Mouse (Mus musculus): ENCODE data around the gene Aaas. TPM values are rescaled to one million over a fixed set of nuclear protein-coding genes. Genes with fewer than 3 reads are reported as not detected.
A peak's percentile ranks its signal among the peaks of the same experiment; 100 is the strongest.

Gene Aaas
- total and polyA plus RNA-seq, 2 experiments from 2014 or later, result 27.9 to 31.6 TPM

DNA sequence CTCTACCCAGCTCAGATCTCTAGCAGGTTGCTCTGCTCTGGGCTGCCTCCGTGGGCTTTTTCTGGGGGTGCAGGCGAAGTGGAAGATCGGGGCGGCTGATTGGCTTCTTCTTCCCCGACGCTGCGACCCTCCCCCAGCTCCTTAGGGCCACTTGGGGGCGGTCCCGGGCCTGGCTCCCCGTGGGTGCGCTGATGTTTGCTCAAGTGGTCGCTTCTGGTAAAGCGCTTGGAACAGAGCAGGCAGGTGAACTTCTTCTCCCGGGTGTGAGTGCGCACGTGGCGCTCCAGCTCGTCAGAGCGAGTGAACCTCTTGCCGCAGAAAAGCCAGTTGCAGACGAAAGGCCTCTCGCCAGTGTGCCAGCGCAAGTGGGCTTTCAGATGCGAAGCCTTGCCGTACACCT is 7.6 kb upstream of the Aaas start:
- Histone ChIP-seq H3K9ac (no peak overlapping the region), H3K4me3 (ENCODE audit: low read depth, low read length) (no peak overlapping the region), H3K9me3 (ENCODE audit: low read length) (no peaks in the 10 kb centered on the region), H3K36me3 (ENCODE audit: insufficient read depth) (no peaks in the 10 kb centered on the region), H3K4me1 (ENCODE audit: insufficient read depth) (no peaks in the 10 kb centered on the region), H3K27ac (ENCODE audit: low read depth, low read length) (no peak overlapping the region), H3K27me3 (ENCODE audit: insufficient read depth, low read length) (peaks cover 29% of the 10 kb centered on the region), H3K4me2 (ENCODE audit: low read depth) (peak overlapping the region; percentile 23; the same call in 1 of the 2 replicates)
- TF ChIP-seq CTCF (IDR thresholded peaks at IDR 0.05; ENCODE audit: low read depth), result peak; percentile 33; the same call in 1 of the 2 replicates
- DNase-seq, result no peak
- ATAC-seq, result peak; percentile 15; the same call in 1 of the 2 replicates
- 2% methylated on average over 25 of the region's 25 CpGs for WGBS

DNA sequence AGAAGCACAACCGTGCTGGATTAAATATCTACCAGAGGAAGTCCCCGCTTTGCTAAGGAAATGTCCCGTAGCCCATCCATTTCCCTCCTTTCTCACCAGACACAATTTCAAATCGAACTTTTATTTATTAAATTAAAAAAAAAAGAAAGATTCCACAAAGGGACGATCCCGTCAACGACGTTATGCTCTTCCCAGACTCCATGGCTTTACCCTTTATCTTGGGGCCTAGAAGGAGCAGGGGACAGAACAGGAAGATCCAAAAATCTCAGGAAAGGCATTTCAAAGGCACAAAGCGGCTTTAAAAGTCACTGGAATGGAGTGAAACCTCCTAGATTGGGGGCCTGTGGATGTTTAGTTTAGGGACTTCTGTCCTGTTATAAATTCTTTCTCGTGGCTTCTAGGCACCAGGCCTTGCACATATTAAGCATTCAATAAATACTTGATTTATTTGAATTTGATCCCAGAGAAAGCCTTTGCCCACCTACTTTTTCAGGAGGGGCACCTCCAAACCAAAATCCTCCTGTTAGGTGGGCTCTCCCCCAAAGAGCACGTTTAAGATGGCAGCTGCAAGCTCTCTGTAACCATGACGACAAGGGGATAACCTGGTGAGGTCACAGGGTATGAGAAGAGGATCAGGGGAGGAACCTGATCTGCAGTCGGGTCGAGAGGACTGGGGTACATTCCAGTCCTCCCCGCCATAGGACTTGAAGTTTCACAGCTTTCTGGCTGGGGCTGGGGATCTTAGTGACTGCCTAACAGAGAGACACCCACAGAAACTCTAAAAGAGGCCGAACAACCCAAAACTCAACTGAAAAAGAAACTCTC is 6.1 kb upstream of the Aaas start:
- Histone ChIP-seq H3K9ac (no peak overlapping the region), H3K27ac (ENCODE audit: low read depth, low read length) (no peak overlapping the region), H3K4me2 (ENCODE audit: low read depth) (0 out of 2 replicates have a peak overlapping the region, but pooled peaks have one; percentile 94), H3K9me3 (ENCODE audit: low read length) (no peaks in the 10 kb centered on the region), H3K27me3 (ENCODE audit: insufficient read depth, low read length) (peaks cover 29% of the 10 kb centered on the region), H3K4me3 (ENCODE audit: low read depth, low read length) (no peak overlapping the region), H3K36me3 (ENCODE audit: insufficient read depth) (no peaks in the 10 kb centered on the region), H3K4me1 (ENCODE audit: insufficient read depth) (no peaks in the 10 kb centered on the region)
- no peak for TF ChIP-seq CTCF (IDR thresholded peaks at IDR 0.05; ENCODE audit: low read depth)
- WGBS, result 43% methylated on average over 16 of the region's 16 CpGs
- no peak for DNase-seq
- no peak for ATAC-seq

DNA sequence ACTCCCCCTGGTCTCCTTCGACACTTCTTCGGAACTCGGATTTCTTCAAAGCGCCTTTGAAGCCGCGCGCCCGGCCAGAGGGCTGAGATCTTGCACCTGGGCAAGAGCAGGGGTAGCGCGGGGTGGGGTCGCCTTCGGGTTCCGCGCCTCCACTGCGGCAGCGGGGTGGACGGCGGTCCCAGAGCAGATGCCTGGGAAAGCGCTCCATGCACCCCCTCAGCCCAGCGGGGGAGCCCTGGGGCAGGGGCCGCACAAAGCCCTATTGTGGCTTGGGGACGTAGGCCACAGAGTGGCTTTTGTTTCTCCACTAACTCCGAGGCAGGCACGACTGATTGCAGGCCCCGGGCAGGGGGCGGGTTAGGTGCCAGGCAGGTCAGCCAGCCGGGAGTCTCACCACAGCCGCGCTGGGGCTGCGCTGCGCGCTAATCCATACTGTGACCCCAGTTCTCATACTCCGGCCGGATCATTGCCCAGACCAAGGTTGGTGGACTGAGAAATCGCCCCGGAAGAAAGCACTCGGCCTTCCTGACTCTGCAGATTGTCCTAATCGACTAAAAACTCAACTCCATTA is 5.4 kb upstream of the Aaas start:
- Histone ChIP-seq H3K9me3 (ENCODE audit: low read length) (no peaks in the 10 kb centered on the region), H3K27ac (ENCODE audit: low read depth, low read length) (peak overlapping the region; percentile 62), H3K4me3 (ENCODE audit: low read depth, low read length) (peak overlapping the region; percentile 50), H3K4me1 (ENCODE audit: insufficient read depth) (peaks cover 3% of the 10 kb centered on the region; the same call in 1 of the 2 replicates), H3K36me3 (ENCODE audit: insufficient read depth) (no peaks in the 10 kb centered on the region), H3K9ac (peak overlapping the region; percentile 66), H3K27me3 (ENCODE audit: insufficient read depth, low read length) (peaks cover 29% of the 10 kb centered on the region), H3K4me2 (ENCODE audit: low read depth) (peak overlapping the region; percentile 94)
- TF ChIP-seq CTCF (IDR thresholded peaks at IDR 0.05; ENCODE audit: low read depth), result peak; percentile 17; the same call in 1 of the 2 replicates
- ATAC-seq (peak; percentile 46), DNase-seq (peak; percentile 26)
- WGBS, result 3% methylated on average over 38 of the region's 38 CpGs

DNA sequence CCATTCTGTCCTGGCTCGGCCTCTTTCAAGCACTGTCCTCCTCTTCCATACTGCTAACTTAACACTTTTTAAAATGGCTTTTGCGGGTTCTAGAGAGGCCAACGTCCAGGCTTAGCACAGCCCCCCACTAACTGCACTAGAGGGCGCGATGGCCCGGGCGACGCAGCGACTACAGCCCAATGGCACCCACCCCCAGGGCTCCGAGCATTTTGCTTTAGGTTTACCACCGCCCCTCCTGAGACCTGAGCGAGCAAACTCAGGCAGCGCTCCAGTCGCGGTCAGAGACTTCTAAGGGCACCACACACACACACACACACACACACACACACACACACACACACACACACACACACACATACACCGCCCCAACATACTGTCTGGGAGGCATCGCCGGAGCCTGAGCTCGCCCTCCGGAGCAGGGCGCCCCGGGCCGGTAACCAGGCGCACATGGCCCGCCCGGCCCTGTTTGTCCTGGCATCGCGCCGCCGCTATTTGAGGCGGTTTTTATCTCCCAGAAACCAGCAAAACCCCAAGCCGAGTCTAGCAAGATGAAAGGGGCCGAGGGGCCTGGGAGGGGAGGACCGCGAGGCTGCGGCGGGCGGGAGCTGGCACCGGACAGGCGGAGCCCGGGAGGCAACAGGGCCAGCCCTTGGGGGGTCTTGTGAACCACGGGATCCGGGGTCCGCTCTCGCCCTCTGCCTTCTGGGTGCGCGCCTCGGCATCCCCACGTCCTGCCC is 4.7 kb upstream of the Aaas start:
- WGBS, result under 1% methylated on average over 47 of the region's 49 CpGs
- H3K27ac ChIP-seq (ENCODE audit: low read depth, low read length), result peak overlapping the region; percentile 62
- H3K27me3 ChIP-seq (ENCODE audit: insufficient read depth, low read length), result peaks cover 29% of the 10 kb centered on the region
- peak overlapping the region; percentile 94 for H3K4me2 ChIP-seq (ENCODE audit: low read depth)
- peak overlapping the region; percentile 66 for H3K9ac ChIP-seq
- H3K36me3 ChIP-seq (ENCODE audit: insufficient read depth), result no peaks in the 10 kb centered on the region
- peaks cover 4% of the 10 kb centered on the region; the same call in 1 of the 2 replicates for H3K4me1 ChIP-seq (ENCODE audit: insufficient read depth)
- DNase-seq (peak; percentile 57), ATAC-seq (peak; percentile 55)
- H3K9me3 ChIP-seq (ENCODE audit: low read length), result no peaks in the 10 kb centered on the region
- peak overlapping the region; percentile 50 for H3K4me3 ChIP-seq (ENCODE audit: low read depth, low read length)
- peak; percentile 47 for TF ChIP-seq CTCF (IDR thresholded peaks at IDR 0.05; ENCODE audit: low read depth)

DNA sequence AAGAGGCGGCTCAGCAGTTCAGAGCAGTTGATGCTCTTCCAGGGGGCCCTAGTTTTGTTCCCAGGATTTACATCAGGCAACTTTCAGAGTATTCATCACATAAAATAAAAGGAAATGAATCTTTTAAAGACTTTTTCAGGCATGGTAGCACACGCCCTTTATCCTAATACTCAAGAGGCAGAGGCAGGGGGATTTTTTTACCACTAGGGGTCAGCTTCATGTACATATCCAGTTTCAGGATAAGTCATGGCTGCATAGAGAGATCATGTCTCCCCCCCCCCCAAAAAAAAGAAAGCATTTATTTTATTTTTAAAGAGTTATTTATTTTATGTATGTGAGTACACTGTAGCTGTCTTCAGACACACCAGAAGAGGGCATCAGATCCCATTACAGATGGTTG is 3.4 kb upstream of the Aaas start:
- Histone ChIP-seq H3K4me3 (ENCODE audit: low read depth, low read length) (no peak overlapping the region), H3K27ac (ENCODE audit: low read depth, low read length) (no peak overlapping the region), H3K27me3 (ENCODE audit: insufficient read depth, low read length) (peaks cover 28% of the 10 kb centered on the region), H3K4me1 (ENCODE audit: insufficient read depth) (peaks cover 4% of the 10 kb centered on the region; the same call in 1 of the 2 replicates), H3K36me3 (ENCODE audit: insufficient read depth) (no peaks in the 10 kb centered on the region), H3K9ac (no peak overlapping the region), H3K4me2 (ENCODE audit: low read depth) (no peak overlapping the region), H3K9me3 (ENCODE audit: low read length) (no peaks in the 10 kb centered on the region)
- no peak for TF ChIP-seq CTCF (IDR thresholded peaks at IDR 0.05; ENCODE audit: low read depth)
- ATAC-seq, result no peak
- no peak for DNase-seq
- 83% methylated on average over 2 of the region's 2 CpGs for WGBS

DNA sequence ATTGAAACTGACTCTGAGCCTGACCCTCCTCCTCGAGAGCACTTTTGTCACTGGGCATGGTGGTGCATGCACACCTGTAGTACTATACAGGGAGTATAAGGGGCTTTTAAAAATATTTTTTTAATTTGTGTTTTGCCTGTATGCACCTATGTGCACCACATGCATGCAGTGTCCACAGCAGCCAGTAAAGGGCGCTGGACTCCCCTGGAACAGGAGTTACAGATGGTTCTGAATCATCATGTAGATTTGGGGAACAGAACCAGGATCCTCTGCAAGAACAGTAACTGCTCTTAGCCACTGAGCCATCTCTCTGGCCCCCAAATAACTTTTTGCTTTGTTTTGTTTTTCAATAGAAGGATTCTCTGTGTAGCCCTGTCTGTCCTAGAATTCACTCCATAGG is 1.6 kb upstream of the Aaas start:
- DNase-seq (no peak), ATAC-seq (no peak)
- Histone ChIP-seq H3K9ac (no peak overlapping the region), H3K4me2 (ENCODE audit: low read depth) (no peak overlapping the region), H3K27ac (ENCODE audit: low read depth, low read length) (no peak overlapping the region), H3K9me3 (ENCODE audit: low read length) (no peaks in the 10 kb centered on the region), H3K4me1 (ENCODE audit: insufficient read depth) (peaks cover 4% of the 10 kb centered on the region; the same call in 1 of the 2 replicates), H3K36me3 (ENCODE audit: insufficient read depth) (no peaks in the 10 kb centered on the region), H3K27me3 (ENCODE audit: insufficient read depth, low read length) (peaks cover 12% of the 10 kb centered on the region), H3K4me3 (ENCODE audit: low read depth, low read length) (no peak overlapping the region)
- 65% methylated on average over 2 of the region's 2 CpGs for WGBS
- TF ChIP-seq CTCF (IDR thresholded peaks at IDR 0.05; ENCODE audit: low read depth), result no peak

Data from forebrain, postnatal 0 days (tissue).